Mouse (Mus musculus): ENCODE data around the gene Ubqlnl. TPM values are rescaled to one million over a fixed set of nuclear protein-coding genes. Genes with fewer than 3 reads are reported as not detected.

Gene Ubqlnl
- polyA plus RNA-seq (2015; fragmentation: Nextera tagmentation; extraction: Ambion mirVana): not detected in 2 replicates

- no peaks in the 10 kb centered on the region for H3K27me3 ChIP-seq (ENCODE audit: insufficient read depth, low read length)
- H3K27ac ChIP-seq (ENCODE audit: low read length): no peak within 1 kb of the TSS
- no peaks in the 10 kb centered on the region for H3K36me3 ChIP-seq (ENCODE audit: insufficient read depth, low read length)
- H3K4me3 ChIP-seq (ENCODE audit: low read length): no peak within 1 kb of the TSS
- 74% methylated on average over 2 of the region's 2 CpGs for WGBS
- H3K9ac ChIP-seq (replicated peaks; ENCODE audit: low read length): no peak within 1 kb of the TSS
- ATAC-seq (ENCODE audit: low FRiP score, low TSS enrichment): no peak
- H3K9me3 ChIP-seq (ENCODE audit: low read length): no peaks in the 10 kb centered on the region
- no peak within 1 kb of the TSS for H3K4me2 ChIP-seq (replicated peaks; ENCODE audit: low read depth, low read length)
- H3K4me1 ChIP-seq (ENCODE audit: insufficient read depth, low read length): no peaks in the 10 kb centered on the region
Observed at GRCm38 (mm10) chr7:104150456-104150855, at the start of gene Ubqlnl. Ubqlnl (minus strand) TSS chr7:104150556.

- no peaks in the 10 kb centered on the region for H3K4me1 ChIP-seq (ENCODE audit: insufficient read depth, low read length)
- H3K9me3 ChIP-seq (ENCODE audit: low read length): no peaks in the 10 kb centered on the region
- no peak overlapping the region for H3K4me2 ChIP-seq (replicated peaks; ENCODE audit: low read depth, low read length)
- H3K36me3 ChIP-seq (ENCODE audit: insufficient read depth, low read length): no peaks in the 10 kb centered on the region
- no peak overlapping the region for H3K9ac ChIP-seq (replicated peaks; ENCODE audit: low read length)
- ATAC-seq (ENCODE audit: low FRiP score, low TSS enrichment): peak; percentile 78; the same call in 1 of the 2 replicates
- H3K4me3 ChIP-seq (ENCODE audit: low read length): no peak overlapping the region
- H3K27me3 ChIP-seq (ENCODE audit: insufficient read depth, low read length): no peaks in the 10 kb centered on the region
- no peak overlapping the region for H3K27ac ChIP-seq (ENCODE audit: low read length)
- WGBS: 8% methylated on average over 5 of the region's 5 CpGs
Observed at GRCm38 (mm10) chr7:104199822-104200221, 49.5 kb upstream of the Ubqlnl start.

GRCm38 (mm10) chr7:104195885-104196284, 45.5 kb upstream of the Ubqlnl start, which contains the start of gene Olfr649:
Olfr649 (minus strand) TSS chr7:104195985.
- Histone ChIP-seq H3K36me3 (ENCODE audit: insufficient read depth, low read length) (no peaks in the 10 kb centered on the region), H3K27ac (ENCODE audit: low read length) (no peak within 1 kb of the TSS), H3K4me2 (replicated peaks; ENCODE audit: low read depth, low read length) (no peak within 1 kb of the TSS), H3K9ac (replicated peaks; ENCODE audit: low read length) (no peak within 1 kb of the TSS), H3K4me1 (ENCODE audit: insufficient read depth, low read length) (no peaks in the 10 kb centered on the region), H3K9me3 (ENCODE audit: low read length) (no peaks in the 10 kb centered on the region), H3K4me3 (ENCODE audit: low read length) (no peak within 1 kb of the TSS), H3K27me3 (ENCODE audit: insufficient read depth, low read length) (no peaks in the 10 kb centered on the region)
- no peak for ATAC-seq (ENCODE audit: low FRiP score, low TSS enrichment)
- WGBS: 85% methylated on average over 6 of the region's 6 CpGs

DNA sequence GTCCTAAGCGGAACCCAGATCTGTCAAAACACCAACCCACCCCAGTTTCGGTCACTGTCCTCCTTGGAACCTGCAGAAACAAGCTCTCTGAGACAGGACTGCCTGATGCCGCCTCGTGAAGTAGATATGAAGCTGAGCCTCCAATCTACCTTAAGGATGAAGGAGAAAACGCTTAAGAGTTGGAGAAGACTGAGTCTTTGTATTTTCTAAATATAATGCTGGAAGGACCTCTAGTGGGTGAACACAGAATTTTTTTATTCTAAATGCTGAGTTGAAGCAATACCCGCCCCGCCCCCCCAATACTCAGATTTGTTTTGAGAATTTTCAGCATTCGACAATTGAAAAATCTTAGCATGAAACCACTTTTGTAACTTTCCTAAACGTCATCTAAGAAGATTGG, 40.9 kb upstream of the Ubqlnl start:
- no peak for ATAC-seq (ENCODE audit: low FRiP score, low TSS enrichment)
- 59% methylated on average over 9 of the region's 9 CpGs for WGBS

GRCm38 (mm10) chr7:104183292-104183691, 32.9 kb upstream of the Ubqlnl start, which contains the start of gene Olfr648:
Olfr648 (minus strand) TSS chr7:104183392.
- no peaks in the 10 kb centered on the region for H3K27me3 ChIP-seq (ENCODE audit: insufficient read depth, low read length)
- no peak within 1 kb of the TSS for H3K4me2 ChIP-seq (replicated peaks; ENCODE audit: low read depth, low read length)
- no peak for ATAC-seq (ENCODE audit: low FRiP score, low TSS enrichment)
- 91% methylated on average over 2 of the region's 2 CpGs for WGBS
- no peaks in the 10 kb centered on the region for H3K36me3 ChIP-seq (ENCODE audit: insufficient read depth, low read length)
- H3K4me3 ChIP-seq (ENCODE audit: low read length): no peak within 1 kb of the TSS
- no peak within 1 kb of the TSS for H3K9ac ChIP-seq (replicated peaks; ENCODE audit: low read length)
- H3K4me1 ChIP-seq (ENCODE audit: insufficient read depth, low read length): no peaks in the 10 kb centered on the region
- no peaks in the 10 kb centered on the region for H3K9me3 ChIP-seq (ENCODE audit: low read length)
- no peak within 1 kb of the TSS for H3K27ac ChIP-seq (ENCODE audit: low read length)

More for the DNA sequence above, 40.9 kb upstream of the Ubqlnl start:
- Histone ChIP-seq H3K4me3 (ENCODE audit: low read length) (no peak overlapping the region), H3K36me3 (ENCODE audit: insufficient read depth, low read length) (no peaks in the 10 kb centered on the region), H3K9ac (replicated peaks; ENCODE audit: low read length) (no peak overlapping the region), H3K4me1 (ENCODE audit: insufficient read depth, low read length) (no peaks in the 10 kb centered on the region), H3K27ac (ENCODE audit: low read length) (no peak overlapping the region), H3K27me3 (ENCODE audit: insufficient read depth, low read length) (no peaks in the 10 kb centered on the region), H3K4me2 (replicated peaks; ENCODE audit: low read depth, low read length) (no peak overlapping the region), H3K9me3 (ENCODE audit: low read length) (no peaks in the 10 kb centered on the region)

DNA sequence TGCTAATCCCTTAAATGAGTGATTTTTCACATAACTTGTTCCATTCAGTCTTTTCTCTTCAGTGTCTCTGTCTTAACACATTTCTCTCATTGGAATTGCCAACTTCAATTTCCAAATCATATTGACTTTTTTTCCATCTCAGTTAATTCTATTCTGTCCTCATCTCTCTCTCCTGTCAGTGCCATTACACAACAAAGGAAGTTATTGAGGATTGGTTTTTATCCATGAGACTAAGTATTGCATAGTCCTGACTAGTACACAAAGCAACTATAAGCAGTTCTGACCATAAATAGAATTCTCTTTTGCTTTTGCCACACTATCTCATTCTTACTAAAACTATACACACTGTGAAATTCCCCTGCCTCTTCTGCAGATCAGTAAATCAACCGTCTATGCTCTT, 28.7 kb upstream of the Ubqlnl start:
- Histone ChIP-seq H3K9ac (replicated peaks; ENCODE audit: low read length) (no peak overlapping the region), H3K27me3 (ENCODE audit: insufficient read depth, low read length) (no peaks in the 10 kb centered on the region), H3K9me3 (ENCODE audit: low read length) (no peaks in the 10 kb centered on the region), H3K4me3 (ENCODE audit: low read length) (no peak overlapping the region), H3K4me1 (ENCODE audit: insufficient read depth, low read length) (no peaks in the 10 kb centered on the region), H3K4me2 (replicated peaks; ENCODE audit: low read depth, low read length) (no peak overlapping the region), H3K27ac (ENCODE audit: low read length) (no peak overlapping the region), H3K36me3 (ENCODE audit: insufficient read depth, low read length) (no peaks in the 10 kb centered on the region)
- 89% methylated on average over 1 of the region's 1 CpGs for WGBS
- ATAC-seq (ENCODE audit: low FRiP score, low TSS enrichment): no peak

DNA sequence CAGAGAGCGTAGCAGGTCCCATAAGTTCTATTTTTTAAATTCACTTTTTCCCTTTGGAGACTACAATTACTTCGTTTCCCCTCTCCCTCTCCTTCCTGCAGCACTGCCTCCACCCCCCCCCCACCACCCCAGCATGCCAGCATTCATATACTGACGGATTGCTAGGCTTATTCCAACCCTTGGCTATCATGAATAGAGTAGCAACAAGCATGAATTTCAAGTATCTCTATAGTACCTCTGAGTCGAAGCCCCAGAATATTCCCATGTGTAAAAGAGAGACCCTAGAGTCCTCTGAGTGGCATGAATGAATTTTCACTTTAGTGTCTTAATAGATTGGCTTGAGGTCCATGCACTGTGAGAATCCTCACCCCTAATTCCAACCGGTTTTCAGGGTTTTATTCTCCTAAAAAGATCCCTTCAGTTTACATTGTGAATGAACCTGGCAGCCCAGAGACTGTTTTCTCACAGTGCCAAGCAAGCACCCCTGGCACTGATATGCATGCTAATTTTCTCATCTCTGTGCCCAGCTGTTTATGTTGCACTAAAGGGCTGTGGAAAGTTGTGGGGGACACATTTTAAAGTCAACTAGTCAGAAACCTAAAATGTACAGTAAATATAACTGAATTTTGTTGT, 28.2 kb upstream of the Ubqlnl start:
- Histone ChIP-seq H3K9me3 (ENCODE audit: low read length) (no peaks in the 10 kb centered on the region), H3K36me3 (ENCODE audit: insufficient read depth, low read length) (no peaks in the 10 kb centered on the region), H3K9ac (replicated peaks; ENCODE audit: low read length) (no peak overlapping the region), H3K27ac (ENCODE audit: low read length) (no peak overlapping the region), H3K4me2 (replicated peaks; ENCODE audit: low read depth, low read length) (no peak overlapping the region), H3K4me1 (ENCODE audit: insufficient read depth, low read length) (no peaks in the 10 kb centered on the region), H3K27me3 (ENCODE audit: insufficient read depth, low read length) (no peaks in the 10 kb centered on the region), H3K4me3 (ENCODE audit: low read length) (no peak overlapping the region)
- WGBS: 73% methylated on average over 5 of the region's 5 CpGs
- no peak for ATAC-seq (ENCODE audit: low FRiP score, low TSS enrichment)

- H3K4me3 ChIP-seq (ENCODE audit: low read length): no peak overlapping the region
Observed at GRCm38 (mm10) chr7:104175085-104175484, 24.7 kb upstream of the Ubqlnl start.

DNA sequence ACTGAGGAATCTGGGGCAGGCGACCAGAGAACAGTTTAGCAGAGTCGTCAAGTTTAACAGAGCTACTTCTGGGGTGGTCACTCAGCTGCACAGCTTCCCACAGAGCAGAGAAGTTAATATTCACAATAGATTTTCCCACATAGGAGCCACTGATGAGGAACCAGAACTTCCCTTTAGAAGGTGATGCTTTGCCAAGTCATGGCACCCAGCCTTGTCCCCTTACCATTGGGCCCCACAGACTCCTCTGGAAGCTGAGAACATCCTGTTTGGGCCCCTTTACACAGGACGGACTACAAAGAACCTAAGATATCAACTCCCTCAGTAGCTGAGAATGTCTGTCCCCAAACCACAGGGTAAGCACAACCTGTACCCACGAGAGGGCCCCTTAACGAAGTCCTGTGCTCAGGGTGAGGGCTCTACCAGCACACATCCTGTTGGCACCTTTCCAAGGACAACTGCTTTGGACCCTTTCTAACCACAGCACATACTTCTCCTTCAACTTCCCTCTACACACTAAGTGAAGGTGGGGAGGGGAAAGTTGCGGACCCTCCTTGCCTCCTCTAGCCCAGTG, 19.4 kb upstream of the Ubqlnl start:
- H3K36me3 ChIP-seq (ENCODE audit: insufficient read depth, low read length): no peaks in the 10 kb centered on the region
- no peaks in the 10 kb centered on the region for H3K4me1 ChIP-seq (ENCODE audit: insufficient read depth, low read length)
- no peaks in the 10 kb centered on the region for H3K9me3 ChIP-seq (ENCODE audit: low read length)
- no peaks in the 10 kb centered on the region for H3K27me3 ChIP-seq (ENCODE audit: insufficient read depth, low read length)
- no peak overlapping the region for H3K4me3 ChIP-seq (ENCODE audit: low read length)
- no peak overlapping the region for H3K9ac ChIP-seq (replicated peaks; ENCODE audit: low read length)
- WGBS: 67% methylated on average over 6 of the region's 6 CpGs
- no peak overlapping the region for H3K4me2 ChIP-seq (replicated peaks; ENCODE audit: low read depth, low read length)
- no peak overlapping the region for H3K27ac ChIP-seq (ENCODE audit: low read length)
- no peak for ATAC-seq (ENCODE audit: low FRiP score, low TSS enrichment)

More at GRCm38 (mm10) chr7:104175085-104175484, 24.7 kb upstream of the Ubqlnl start:
- Histone ChIP-seq H3K9ac (replicated peaks; ENCODE audit: low read length) (no peak overlapping the region), H3K4me1 (ENCODE audit: insufficient read depth, low read length) (no peaks in the 10 kb centered on the region), H3K27me3 (ENCODE audit: insufficient read depth, low read length) (no peaks in the 10 kb centered on the region), H3K27ac (ENCODE audit: low read length) (no peak overlapping the region), H3K9me3 (ENCODE audit: low read length) (no peaks in the 10 kb centered on the region), H3K36me3 (ENCODE audit: insufficient read depth, low read length) (no peaks in the 10 kb centered on the region), H3K4me2 (replicated peaks; ENCODE audit: low read depth, low read length) (no peak overlapping the region)
- no peak for ATAC-seq (ENCODE audit: low FRiP score, low TSS enrichment)
- 70% methylated on average over 1 of the region's 1 CpGs for WGBS

GRCm38 (mm10) chr7:104167105-104167504, 16.7 kb upstream of the Ubqlnl start:
- H3K27me3 ChIP-seq (ENCODE audit: insufficient read depth, low read length): no peaks in the 10 kb centered on the region
- no peak overlapping the region for H3K27ac ChIP-seq (ENCODE audit: low read length)
- WGBS: 82% methylated on average over 6 of the region's 6 CpGs
- no peak overlapping the region for H3K4me2 ChIP-seq (replicated peaks; ENCODE audit: low read depth, low read length)
- no peaks in the 10 kb centered on the region for H3K4me1 ChIP-seq (ENCODE audit: insufficient read depth, low read length)
- no peaks in the 10 kb centered on the region for H3K9me3 ChIP-seq (ENCODE audit: low read length)
- no peak for ATAC-seq (ENCODE audit: low FRiP score, low TSS enrichment)
- H3K9ac ChIP-seq (replicated peaks; ENCODE audit: low read length): no peak overlapping the region
- H3K4me3 ChIP-seq (ENCODE audit: low read length): no peak overlapping the region
- no peaks in the 10 kb centered on the region for H3K36me3 ChIP-seq (ENCODE audit: insufficient read depth, low read length)

All from kidney, embryonic 16.5 days (tissue).